Mouse (Mus musculus): Measurements from ENCODE around the gene Fbf1.

Gene Fbf1

DNA sequence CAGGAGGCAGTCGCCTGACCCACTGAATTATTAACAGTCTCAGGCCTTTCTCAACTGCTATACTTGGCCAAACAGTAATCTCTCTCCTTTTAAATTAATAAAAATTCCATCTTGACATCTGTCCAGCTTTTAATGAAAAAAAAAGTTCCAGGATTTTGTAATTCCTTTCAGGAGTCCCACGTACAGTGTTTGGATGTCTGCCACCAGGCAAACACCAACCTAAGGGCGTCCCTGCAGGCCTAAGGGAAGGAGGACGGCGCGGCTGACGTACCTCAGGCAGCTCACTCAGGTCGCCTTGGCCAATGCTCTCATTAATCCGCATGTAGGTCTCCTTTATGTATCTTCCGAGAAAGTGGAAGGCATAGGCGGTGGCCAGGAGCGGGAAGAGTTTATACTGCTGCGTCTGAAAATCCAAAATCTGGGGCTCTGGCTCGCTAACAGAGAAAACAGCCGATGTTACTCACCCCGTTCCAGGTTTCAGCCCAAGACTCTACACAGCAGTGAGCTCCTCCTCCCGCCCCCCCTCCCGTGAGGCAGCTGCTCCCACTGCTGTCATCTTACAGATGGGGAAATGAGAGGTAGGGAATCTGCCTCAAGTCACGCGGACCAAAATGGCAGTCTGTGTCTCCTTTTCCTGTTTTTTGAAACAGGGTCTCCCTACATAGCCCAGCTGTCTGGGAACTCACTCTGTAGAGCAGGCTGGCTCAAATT lies 10.6 kb upstream of the Fbf1 start:
- no peak for DNase-seq

- no peak for DNase-seq
These were observed 8.0 kb upstream of the Fbf1 start for GRCm38 (mm10) chr11:116176010-116176409.

GRCm38 (mm10) chr11:116174775-116175448 lies 6.9 kb upstream of the Fbf1 start:
- no peak for DNase-seq

DNA sequence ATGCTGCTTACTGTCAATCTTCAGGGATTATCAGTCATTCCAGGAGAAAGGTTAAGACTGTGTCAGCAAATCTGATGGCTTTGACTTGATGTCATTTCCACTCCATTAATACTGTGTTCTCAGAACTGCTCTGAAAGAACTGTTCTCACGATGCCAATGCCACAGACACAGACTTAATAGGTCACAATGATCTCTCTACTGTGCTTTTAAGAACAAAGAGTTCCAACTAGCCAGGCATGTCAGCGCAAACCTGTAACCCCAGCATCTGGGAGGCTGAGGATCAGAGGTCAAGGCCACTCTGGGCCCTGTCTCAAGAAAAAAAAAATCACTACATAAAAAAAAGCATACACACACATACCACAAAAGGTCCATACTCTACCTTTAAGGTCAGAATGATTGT lies 4.0 kb upstream of the Fbf1 start:
- DNase-seq: no peak

- DNase-seq: no peak
These were observed 2.2 kb upstream of the Fbf1 start for GRCm38 (mm10) chr11:116170003-116170800.

GRCm38 (mm10) chr11:116169214-116169613 lies 1.2 kb upstream of the Fbf1 start:
- DNase-seq: no peak

GRCm38 (mm10) chr11:116167232-116167631 lies 734 bp downstream of the Fbf1 start:
- DNase-seq: no peak

DNA sequence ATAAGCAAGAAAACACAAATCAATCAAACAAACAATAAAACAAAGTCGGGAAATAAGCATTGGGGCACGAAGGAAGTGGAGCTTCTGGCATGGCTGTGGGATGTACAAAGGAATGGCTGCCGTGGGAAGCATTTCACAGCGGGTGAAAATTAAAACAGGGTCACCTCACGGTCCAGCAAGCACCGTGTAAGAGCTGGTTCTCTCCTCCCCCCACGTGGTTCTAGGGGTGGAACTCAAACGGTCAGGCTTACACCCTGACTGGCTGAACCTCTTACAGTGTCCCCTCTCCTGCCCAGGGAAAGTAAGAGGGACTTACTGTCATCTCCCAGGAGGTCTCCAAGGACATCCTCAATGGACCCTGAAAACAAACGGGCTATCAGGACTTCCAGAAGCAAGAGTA lies 5.0 kb downstream of the Fbf1 start:
- no peak for DNase-seq

DNA sequence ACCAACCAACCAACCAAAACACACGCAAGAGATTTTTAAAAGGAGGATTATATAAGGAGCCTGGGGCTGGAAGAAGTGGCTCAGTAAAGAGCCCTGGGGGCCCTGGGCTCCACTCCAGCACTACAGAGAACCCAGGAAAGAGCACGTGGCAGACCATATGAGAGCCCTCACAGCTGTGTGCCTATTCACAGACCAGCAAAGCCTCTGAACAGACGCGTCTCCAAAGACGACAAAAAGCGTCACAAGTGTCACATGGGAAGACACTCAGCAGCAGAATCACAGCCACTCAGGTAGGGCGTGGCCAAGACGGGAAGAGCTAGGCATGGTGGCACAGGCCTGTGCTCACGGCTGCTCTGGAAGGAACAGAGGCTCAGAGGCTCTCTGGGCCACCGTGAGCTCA lies 5.8 kb downstream of the Fbf1 start:
- DNase-seq: no peak

DNA sequence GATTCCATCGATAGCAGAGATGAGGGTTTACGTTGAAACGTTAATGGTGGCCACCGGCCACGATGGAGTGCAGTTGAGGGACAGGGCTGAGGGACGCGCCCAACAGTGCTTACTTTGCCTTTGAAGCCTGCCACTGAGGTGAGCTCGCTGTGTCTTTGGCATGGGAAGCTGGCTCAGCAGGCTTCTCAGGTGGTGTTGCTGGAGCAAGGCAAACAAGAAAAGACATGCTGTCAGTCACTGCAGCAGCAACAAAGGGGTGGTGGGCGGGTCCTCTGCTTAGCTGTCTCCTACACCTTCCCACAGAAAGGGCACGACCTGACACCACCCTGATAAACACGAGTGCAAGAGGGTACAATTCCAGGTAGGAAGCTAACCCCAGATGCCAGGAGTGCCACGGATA lies 6.7 kb downstream of the Fbf1 start:
- no peak for DNase-seq

- DNase-seq: no peak
These were observed 17.0 kb downstream of the Fbf1 start for GRCm38 (mm10) chr11:116150960-116151359.

GRCm38 (mm10) chr11:116149341-116149740 lies 18.6 kb downstream of the Fbf1 start:
- DNase-seq: peak; percentile 78

GRCm38 (mm10) chr11:116148761-116149221 lies 19.2 kb downstream of the Fbf1 start:
- DNase-seq: peak; percentile 87

DNA sequence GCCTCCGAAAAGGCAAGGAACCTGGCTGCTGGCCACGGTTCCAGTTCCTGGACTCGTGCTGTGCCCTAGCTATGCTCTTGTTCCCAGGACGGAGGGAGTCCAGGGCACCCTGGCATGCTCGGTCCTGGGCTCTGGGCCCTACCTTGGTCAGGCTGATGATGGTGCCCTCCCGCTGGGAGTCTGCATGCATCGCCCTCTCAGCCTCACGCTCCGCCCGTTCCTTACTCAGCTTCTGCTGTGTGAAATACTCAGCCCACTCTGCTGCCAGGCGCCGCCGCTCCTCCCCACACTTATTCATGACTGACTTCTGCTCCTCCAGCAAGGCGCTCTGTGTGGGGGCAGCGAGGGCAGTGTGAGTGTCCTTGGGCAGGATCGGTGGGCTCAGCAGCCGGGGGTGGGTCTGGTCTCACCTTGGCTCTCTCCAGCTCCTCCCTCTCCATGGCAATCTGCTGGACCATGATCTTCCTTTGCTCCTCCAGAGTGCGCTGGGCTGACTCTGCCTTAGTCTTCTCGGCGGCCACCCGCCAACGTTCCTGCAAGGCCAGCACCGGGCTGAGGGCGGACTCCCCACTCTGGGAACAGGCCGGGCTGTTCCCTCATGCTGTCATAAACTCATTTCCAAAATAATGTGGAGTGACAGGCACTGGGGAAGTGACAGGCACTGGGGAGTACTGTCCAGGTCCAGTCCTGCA lies 21.5 kb downstream of the Fbf1 start:
- DNase-seq: peak; percentile 82

DNA sequence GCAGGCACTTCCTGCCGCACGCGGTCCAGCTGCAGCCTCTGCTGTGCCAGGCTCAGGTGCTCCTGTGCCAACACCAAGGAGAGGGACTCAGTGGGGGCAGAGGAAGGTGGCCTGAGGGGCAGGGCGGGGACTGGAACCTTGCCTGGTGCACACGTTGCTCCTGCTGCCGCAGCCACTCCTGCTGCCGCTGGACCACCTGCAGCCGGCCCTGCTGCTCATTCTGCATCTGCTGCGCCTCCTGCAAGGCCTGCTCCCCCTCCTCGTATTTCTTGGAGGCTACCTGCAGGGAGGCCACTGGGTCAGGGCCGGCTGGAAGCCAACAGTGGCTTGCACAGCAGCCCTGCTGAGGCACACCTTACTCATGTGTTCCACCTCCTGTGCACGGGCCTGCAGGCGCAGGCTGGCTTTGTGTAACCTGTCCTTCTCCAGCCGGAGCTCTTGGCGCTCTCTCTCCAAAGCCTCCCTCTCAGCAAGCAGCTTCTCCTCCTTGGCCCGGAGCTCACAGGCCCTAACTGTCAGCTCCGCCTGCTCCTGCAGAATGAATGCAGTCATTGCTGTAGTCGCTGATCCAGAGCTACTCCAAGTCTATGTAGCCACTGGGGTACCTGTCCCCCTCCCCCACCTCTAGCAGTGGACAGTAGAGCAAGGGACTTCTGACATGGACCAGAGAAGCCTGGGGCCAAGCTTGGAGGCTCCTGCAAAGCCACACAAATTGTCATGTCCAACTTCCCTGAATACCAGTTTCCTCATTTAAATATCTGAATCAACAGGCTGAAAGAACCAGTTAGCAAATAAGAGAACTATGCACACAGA lies 22.3 kb downstream of the Fbf1 start:
- peak; percentile 84 for DNase-seq

DNA sequence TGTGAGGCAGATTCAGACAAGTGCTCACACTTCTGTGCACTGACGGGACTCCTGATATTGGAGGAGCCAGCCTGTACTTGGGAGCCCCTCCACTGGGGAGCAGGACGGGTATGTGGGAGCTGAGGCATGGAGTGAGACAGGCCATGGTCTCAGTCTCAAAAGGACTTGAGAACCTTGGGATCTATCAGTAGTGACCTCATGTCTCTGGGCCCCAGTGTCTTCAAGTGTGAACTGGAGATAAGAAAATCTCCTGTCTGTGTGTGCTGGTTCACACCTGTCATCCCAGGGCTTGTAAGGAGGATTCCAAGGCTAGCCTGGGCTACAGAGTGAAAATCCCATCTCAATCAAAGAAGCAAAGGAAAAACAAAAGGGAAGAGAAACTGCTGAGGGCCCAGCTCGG lies 24.5 kb downstream of the Fbf1 start:
- DNase-seq: no peak

DNA sequence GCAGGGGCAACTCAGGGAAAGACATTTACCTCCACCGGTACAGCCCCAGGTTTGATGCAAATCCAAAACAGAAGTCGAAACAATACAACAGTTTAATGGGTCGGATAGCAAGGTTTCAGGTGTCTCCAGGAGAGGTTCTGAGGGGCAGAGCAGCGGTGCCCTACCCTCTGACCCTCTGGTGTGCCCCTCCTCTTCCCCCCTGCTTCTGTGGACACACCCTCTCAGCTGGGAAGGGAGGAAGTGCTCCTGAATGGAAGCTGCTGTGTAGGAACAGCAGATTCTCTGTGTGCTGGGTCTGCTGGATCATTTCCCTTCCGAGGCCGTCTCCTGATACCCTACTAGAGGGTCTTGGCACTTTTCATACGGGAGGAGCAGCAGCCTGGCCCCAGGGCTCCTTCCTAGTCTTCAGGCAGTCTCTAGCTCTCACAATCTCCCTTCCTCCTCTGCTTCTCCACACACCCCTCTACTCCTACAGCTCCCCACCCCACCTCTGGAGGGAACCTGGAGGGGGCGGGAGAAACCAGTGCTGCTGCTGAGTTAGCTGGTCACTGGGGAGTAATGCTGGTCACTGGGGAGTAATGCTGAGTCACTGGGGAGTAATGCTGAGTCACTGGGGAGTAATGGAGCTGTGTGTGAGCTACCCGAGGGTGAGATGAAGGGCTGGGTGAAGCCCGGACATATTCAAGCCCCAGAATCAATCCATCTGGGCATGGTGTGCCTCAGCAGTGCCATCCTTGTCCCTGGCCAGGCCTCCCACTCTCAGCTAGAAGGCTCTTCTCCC lies 25.6 kb downstream of the Fbf1 start:
- peak; percentile 31 for DNase-seq

DNA sequence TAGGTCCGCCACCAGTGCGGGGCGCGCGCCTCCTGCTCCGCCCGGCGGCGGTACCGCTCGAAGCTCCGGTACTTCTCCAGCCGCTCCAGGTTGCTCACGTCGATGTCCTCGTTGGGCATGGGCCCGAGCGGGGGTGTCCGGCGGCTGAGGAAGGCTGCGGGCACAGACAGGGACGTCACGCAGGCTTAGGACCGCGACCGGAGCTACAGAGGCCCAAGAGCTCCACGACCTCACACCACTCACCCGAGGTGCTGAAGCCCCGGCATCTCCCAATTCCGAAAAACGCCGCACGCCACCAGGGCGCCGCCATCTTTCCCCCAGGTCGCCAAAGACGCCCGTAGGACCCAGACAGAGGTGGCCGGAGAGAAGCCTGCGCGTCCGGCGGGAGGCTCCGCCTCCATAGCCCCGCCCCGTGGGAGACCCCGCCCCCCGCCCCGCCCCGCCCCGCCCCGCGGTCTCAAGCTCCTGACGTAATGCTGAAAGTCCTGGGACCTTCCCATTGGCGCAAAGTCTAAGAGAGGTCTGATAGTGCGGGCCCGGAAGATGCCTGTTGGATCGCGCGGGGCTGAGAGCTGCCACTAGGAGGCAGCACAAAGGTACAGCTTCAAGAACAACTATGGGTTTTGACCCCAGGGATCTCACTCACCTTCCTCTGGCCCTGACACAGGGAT lies 29.4 kb downstream of the Fbf1 start, which contains the start of gene Mrpl38:
TSS of gene Mrpl38 (minus strand) at position 401 of the 671 bp plus-strand sequence.
- peak; percentile 92 for DNase-seq

DNA sequence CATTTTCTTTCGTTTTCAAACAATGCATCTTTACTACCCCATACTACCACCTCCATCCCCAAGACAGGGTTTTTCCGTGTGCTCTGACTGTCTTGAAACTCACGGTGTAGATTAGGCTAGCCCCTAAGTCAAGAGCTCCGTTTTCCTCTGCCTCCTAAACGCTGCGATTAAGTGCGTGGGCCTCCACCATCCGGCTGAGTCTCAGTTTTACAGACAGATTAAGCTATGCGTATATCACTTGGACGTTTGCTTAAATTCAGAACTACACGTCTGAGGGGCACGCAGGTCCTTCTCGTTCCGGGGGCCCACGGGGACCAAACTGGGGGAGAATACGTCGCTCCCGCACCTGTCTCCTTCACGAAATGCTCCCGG lies 29.9 kb downstream of the Fbf1 start:
- DNase-seq: no peak

DNA sequence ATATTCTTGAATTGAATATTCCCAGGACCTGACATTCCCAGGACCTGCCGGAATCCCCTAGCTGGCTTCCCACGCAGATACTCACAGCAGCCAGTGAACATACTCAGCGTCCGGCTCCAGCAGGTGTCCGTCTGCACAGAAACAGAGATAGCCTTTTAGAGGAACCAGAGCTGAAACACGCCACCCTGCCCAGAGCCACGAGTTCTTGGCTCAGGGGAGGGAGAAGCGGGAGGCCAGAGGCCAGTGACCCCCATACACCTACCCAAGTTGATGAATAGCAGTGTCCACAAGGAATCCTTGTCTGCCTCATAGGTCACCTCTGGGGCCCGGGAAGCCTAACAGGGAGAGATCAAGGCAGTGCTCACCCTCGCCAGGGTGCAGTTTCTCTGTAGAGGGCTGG lies 33.8 kb downstream of the Fbf1 start:
- DNase-seq: peak; percentile 33

DNA sequence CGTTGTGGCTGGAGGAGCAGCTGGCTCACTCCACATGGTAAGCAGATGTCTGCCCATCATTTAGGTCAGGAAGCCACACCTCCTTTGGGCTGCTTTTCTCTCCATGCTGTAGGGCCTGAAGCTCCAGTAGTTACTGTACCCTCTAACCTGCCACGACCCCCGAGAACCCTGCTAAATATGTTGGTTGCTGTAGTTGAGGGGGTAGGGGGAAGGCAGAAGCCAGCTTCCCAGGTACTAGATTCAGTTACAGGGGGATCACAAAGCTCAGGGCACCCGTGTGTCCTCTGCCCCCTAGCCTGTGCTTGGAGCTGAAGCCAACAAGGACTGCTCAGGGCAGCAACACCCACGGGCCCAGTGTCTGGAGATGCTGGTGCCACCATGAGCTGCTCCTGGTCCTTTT lies 34.5 kb downstream of the Fbf1 start:
- peak; percentile 29 for DNase-seq
